Mouse (Mus musculus) bone marrow macrophage, adult 2 months (primary cell): ENCODE data around the gene Esrra.

Experiments
- CTCF ChIP-seq: IDR thresholded peaks from 2 replicates; pipeline ENCODE4 v1.5.1; 2012; ENCODE audit warnings: low read depth, mild to moderate bottlenecking, low read length, moderate library complexity
- POLR2A ChIP-seq: IDR thresholded peaks from 2 replicates; pipeline ENCODE4 v1.6.1; 2012; ENCODE audit warnings: mild to moderate bottlenecking, low read depth, low read length, borderline replicate concordance

- TF ChIP-seq CTCF (no peak), POLR2A (no peak)
Measured at GRCm38 (mm10) chr19:6869355-6869754, 52.3 kb downstream of the Esrra start.
